Mouse (Mus musculus) hindbrain, embryonic 16.5 days (tissue): ENCODE results near the gene Fam205a1. TPM values are rescaled to one million over a fixed set of nuclear protein-coding genes. Genes with fewer than 3 reads are reported as not detected.
"Not testable (repeated sequence)": the region's sequence is repeated elsewhere in the genome, so short reads cannot be mapped to it uniquely, and the experiment has no call there.

Experiments
- ATAC-seq: fragments of 200-750 bp; cut with Nextera tagmentation; 2 replicates; pipeline ENCODE4 v1.8.0; 2017; ENCODE audit warnings: moderate TSS enrichment, moderate library complexity
- H3K27ac ChIP-seq: fragments of 300-500 bp; sonication (generic); 2 replicates; pipeline ENCODE4 v1.5.1; 2014; ENCODE audit warnings: low read depth, mild to moderate bottlenecking, control low read depth, low read length, moderate library complexity
- H3K27me3 ChIP-seq: fragments of 300-500 bp; sonication (generic); replicated peaks from 2 replicates; pipeline ENCODE4 v1.6.1; 2014; ENCODE audit warnings: low read length; ENCODE audit not compliant: control insufficient read depth, insufficient read depth
- H3K36me3 ChIP-seq: fragments of 300-500 bp; sonication (generic); 2 replicates; pipeline ENCODE4 v1.6.1; 2014; ENCODE audit warnings: mild to moderate bottlenecking, low read length, moderate library complexity, mixed read lengths; ENCODE audit not compliant: control insufficient read depth, insufficient read depth
- H3K4me1 ChIP-seq: fragments of 300-500 bp; sonication (generic); 2 replicates; pipeline ENCODE4 v1.6.1; 2014; ENCODE audit warnings: low read depth, low read length; ENCODE audit not compliant: control insufficient read depth, insufficient read depth
- H3K4me2 ChIP-seq: fragments of 300-500 bp; sonication (generic); 2 replicates; pipeline ENCODE4 v1.6.1; 2014; ENCODE audit warnings: mild to moderate bottlenecking, low read length, control low read depth, moderate library complexity
- H3K4me3 ChIP-seq: fragments of 300-500 bp; sonication (generic); 2 replicates; pipeline ENCODE4 v1.5.1; 2014; ENCODE audit warnings: mild to moderate bottlenecking, low read length, control low read depth, moderate library complexity
- H3K9ac ChIP-seq: fragments of 300-500 bp; sonication (generic); 2 replicates; pipeline ENCODE4 v1.6.1; 2014; ENCODE audit warnings: low read depth, mild to moderate bottlenecking, control low read depth, low read length, moderate library complexity
- H3K9me3 ChIP-seq: fragments of 300-500 bp; sonication (generic); 2 replicates; pipeline ENCODE4 v1.6.1; 2014; ENCODE audit warnings: mild to moderate bottlenecking, low read length, moderate library complexity; ENCODE audit not compliant: control insufficient read depth
- WGBS: fragments of 180-500 bp; shearing (Covaris S2); extraction: QIAGEN DNeasy Blood & Tissue Kit; methylation state at CpG from one replicate; pipeline ENCODE4 v1.1.7; 2014; 5-methylcytosine and 5-hydroxymethylcytosine counted together
- polyA plus RNA-seq: library from polyadenylated mRNA; unstranded; fragments of >200 nt; fragmentation: Nextera tagmentation; extraction: Ambion mirVana; gene quantifications from 2 replicates; pipeline ENCODE4 v1.2.1, GENCODE M21; 2015

Fam205a1 gene
- polyA plus RNA-seq = 0.07 and 0.10 TPM in 2 replicates

DNA sequence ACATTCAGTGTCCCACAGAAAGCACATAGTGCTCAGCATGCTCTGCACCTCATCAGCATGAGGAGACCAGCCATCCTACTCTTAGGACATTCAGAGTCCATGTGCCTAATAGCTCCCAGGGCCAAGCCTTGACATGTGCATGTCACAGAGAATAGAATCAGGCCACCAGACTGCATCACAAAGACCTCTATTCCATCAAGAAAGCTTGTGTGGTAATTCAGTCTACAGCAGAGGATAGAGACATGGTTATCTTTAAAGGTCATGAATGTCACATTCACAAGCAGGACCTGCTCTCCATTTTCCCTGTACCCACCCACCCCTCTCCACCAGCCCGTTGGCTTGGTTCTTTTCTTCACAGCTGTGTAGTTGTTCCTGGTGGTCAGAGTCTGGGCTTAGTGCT, at the start of gene Fam205a1:
Gene Fam205a1, minus strand, starts transcription at position 101 of the 400 bp plus-strand sequence.
- not testable (repeated sequence) for H3K27ac ChIP-seq, H3K4me3 ChIP-seq, H3K27me3 ChIP-seq, ATAC-seq, H3K9ac ChIP-seq, H3K4me1 ChIP-seq, H3K4me2 ChIP-seq, H3K36me3 ChIP-seq, H3K9me3 ChIP-seq
- WGBS = 100% methylated on average over 1 of the region's 1 CpGs

DNA sequence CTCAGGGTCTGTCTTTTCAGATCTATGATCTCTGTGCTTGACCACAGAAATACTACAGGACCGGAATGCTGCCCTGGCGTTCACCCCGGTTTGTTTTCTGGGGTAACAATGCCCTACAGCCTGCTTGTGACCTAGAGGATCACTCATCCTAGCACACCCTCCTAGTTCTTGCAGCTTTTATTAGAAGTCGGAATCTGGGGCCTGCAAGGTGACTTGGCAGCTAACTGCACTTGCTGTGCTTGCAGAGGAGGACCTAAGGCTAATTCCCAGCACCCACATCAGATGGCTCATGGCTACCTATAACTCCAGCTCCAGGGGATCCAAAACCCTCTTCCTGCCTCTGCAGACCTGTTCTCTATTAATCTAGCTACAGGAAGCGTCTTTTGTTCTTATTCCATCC, 49.0 kb upstream of the Fam205a1 start:
- H3K4me2 ChIP-seq = no peak overlapping the region
- H3K4me3 ChIP-seq = no peak overlapping the region
- no peaks in the 10 kb centered on the region for H3K36me3 ChIP-seq
- H3K9ac ChIP-seq = no peak overlapping the region
- WGBS = 90% methylated on average over 5 of the region's 5 CpGs
- no peak overlapping the region for H3K27ac ChIP-seq
- no peaks in the 10 kb centered on the region for H3K9me3 ChIP-seq
- H3K27me3 ChIP-seq = no peaks in the 10 kb centered on the region
- ATAC-seq = no peak
- no peaks in the 10 kb centered on the region for H3K4me1 ChIP-seq

- H3K27ac ChIP-seq = no peak overlapping the region
- no peaks in the 10 kb centered on the region for H3K27me3 ChIP-seq
- H3K4me1 ChIP-seq = no peaks in the 10 kb centered on the region
- no peak for ATAC-seq
- no peak overlapping the region for H3K9ac ChIP-seq
- no peak overlapping the region for H3K4me2 ChIP-seq
- H3K4me3 ChIP-seq = no peak overlapping the region
- no peaks in the 10 kb centered on the region for H3K9me3 ChIP-seq
- 64% methylated on average over 9 of the region's 9 CpGs for WGBS
- no peaks in the 10 kb centered on the region for H3K36me3 ChIP-seq
Observed at GRCm38 (mm10) chr4:42902174-42902573, 48.5 kb upstream of the Fam205a1 start.

DNA sequence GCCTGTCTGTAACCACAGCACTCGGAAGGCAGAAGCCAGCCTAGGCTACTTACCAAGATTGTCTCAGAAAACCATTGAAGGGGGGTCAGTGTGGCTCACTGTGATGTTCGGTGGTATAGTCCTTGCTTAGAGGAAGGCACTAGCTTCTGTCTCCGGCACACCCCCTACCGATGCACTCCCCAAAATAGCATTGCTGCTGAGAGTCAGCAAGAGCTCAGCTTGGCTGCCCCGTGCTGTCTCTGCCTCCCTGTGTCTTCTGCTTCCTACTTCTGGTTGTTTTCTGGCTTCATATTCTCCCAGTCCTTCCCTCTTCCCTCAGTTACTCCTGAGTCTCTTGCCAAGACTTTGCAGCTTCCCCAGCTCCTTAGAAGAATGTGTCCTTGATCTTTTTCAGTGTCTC, 47.2 kb upstream of the Fam205a1 start:
- WGBS = 62% methylated on average over 5 of the region's 5 CpGs
- Histone ChIP-seq H3K27ac (no peak overlapping the region), H3K4me1 (no peaks in the 10 kb centered on the region), H3K9ac (no peak overlapping the region), H3K4me3 (no peak overlapping the region), H3K27me3 (no peaks in the 10 kb centered on the region), H3K9me3 (no peaks in the 10 kb centered on the region), H3K4me2 (no peak overlapping the region), H3K36me3 (no peaks in the 10 kb centered on the region)
- ATAC-seq = no peak

DNA sequence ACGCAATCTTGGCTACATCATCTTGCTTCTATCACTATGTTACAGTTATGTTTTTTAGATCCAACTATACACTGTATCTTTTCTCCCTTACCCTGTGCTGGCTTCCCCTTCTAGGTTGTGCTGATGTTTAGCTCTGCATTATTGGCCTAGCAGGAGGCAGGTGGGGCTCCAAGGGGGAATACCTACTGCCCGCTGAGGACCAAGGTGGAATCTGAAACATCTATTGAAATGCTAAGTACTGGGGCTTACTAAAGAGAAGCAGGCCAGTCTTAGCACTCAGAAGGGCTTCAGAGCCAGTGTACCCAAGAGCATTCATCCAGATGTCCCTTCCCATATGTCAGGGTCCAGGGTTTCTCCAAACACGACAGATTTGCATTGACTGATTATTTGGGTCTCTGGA, 45.2 kb upstream of the Fam205a1 start:
- Histone ChIP-seq H3K27ac (no peak overlapping the region), H3K36me3 (no peaks in the 10 kb centered on the region)
- 28% methylated on average over 3 of the region's 3 CpGs for WGBS

GRCm38 (mm10) chr4:42895118-42895517, 41.4 kb upstream of the Fam205a1 start:
- Histone ChIP-seq H3K36me3 (no peaks in the 10 kb centered on the region), H3K4me2 (no peak overlapping the region), H3K9ac (no peak overlapping the region), H3K9me3 (no peaks in the 10 kb centered on the region), H3K4me1 (no peaks in the 10 kb centered on the region), H3K27ac (no peak overlapping the region), H3K27me3 (no peaks in the 10 kb centered on the region), H3K4me3 (no peak overlapping the region)
- ATAC-seq = no peak
- WGBS = 35% methylated on average over 7 of the region's 7 CpGs

More for the DNA sequence above, 45.2 kb upstream of the Fam205a1 start:
- no peaks in the 10 kb centered on the region for H3K27me3 ChIP-seq
- no peak overlapping the region for H3K9ac ChIP-seq
- no peaks in the 10 kb centered on the region for H3K4me1 ChIP-seq
- H3K4me3 ChIP-seq = no peak overlapping the region
- H3K4me2 ChIP-seq = no peak overlapping the region
- no peak for ATAC-seq
- no peaks in the 10 kb centered on the region for H3K9me3 ChIP-seq

DNA sequence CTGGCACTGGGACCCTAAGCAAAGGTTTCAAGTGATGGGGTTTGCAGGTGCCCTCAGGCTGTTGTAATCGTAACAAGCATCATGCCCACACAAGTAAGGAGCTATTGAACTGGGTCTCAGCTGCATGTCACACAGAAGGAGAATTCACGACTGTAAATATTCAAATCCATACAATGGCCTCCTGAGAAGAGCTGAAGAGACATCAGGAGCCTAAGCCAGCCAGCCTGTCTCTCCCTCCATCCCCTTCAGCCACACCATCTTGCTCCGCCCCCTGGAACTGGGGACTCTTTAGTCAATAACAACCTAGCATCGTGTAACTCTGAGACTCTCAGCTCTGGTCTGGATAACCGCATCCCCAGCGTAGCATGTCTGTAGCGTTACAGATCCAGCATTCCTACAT, 37.5 kb upstream of the Fam205a1 start:
- Histone ChIP-seq H3K9ac (no peak overlapping the region), H3K4me3 (no peak overlapping the region), H3K4me1 (no peaks in the 10 kb centered on the region), H3K36me3 (no peaks in the 10 kb centered on the region), H3K27me3 (no peaks in the 10 kb centered on the region), H3K4me2 (no peak overlapping the region), H3K9me3 (no peaks in the 10 kb centered on the region), H3K27ac (no peak overlapping the region)
- WGBS = 66% methylated on average over 7 of the region's 7 CpGs
- no peak for ATAC-seq

DNA sequence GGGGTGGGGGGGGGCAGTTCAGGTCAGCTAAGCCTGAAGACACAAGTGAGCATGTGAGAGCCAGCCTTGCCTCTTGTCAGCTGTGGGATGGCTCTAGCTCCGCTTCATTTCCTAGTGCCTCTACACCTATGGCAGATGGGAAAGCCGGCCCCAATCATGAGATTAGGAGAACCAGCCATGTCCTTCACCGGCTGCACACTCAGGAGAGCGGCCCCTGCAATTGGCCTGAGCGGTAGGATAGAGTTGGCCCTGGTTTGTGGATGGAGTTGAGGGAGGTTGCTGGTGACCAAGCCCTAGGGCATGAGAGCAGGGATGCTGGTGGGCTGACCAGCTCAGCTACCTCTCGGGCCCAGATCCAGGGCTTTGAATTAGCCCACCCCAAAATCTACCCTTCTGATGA, 35.1 kb upstream of the Fam205a1 start:
- ATAC-seq = no peak
- Histone ChIP-seq H3K4me1 (no peaks in the 10 kb centered on the region), H3K4me3 (no peak overlapping the region), H3K4me2 (no peak overlapping the region), H3K36me3 (no peaks in the 10 kb centered on the region), H3K9ac (no peak overlapping the region), H3K9me3 (no peaks in the 10 kb centered on the region), H3K27ac (no peak overlapping the region), H3K27me3 (no peaks in the 10 kb centered on the region)
- WGBS = 91% methylated on average over 6 of the region's 6 CpGs

DNA sequence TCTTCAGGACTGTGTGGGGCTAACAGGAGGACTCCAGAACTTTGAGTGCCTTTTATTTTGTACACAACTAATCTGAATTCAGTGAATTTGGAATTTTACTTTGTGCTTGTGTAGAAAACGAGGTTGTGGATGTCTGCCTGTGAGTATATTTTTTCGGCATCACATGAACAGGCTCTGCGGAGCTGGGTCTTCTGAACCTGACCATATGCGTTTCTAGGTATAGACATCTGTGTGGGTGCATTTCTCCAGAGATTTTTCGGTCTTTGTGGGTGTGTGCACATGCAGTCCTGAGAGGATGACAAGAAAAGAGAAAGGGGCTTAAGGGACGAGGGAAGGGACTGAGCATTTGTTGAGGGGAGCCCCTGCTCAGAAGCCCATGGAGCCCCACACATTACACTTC, 33.2 kb upstream of the Fam205a1 start:
- no peaks in the 10 kb centered on the region for H3K4me1 ChIP-seq
- H3K9ac ChIP-seq = no peak overlapping the region
- H3K4me3 ChIP-seq = no peak overlapping the region
- no peak overlapping the region for H3K4me2 ChIP-seq
- H3K27ac ChIP-seq = no peak overlapping the region
- H3K27me3 ChIP-seq = no peaks in the 10 kb centered on the region
- WGBS = 95% methylated on average over 6 of the region's 6 CpGs
- ATAC-seq = no peak
- H3K36me3 ChIP-seq = no peaks in the 10 kb centered on the region
- H3K9me3 ChIP-seq = no peaks in the 10 kb centered on the region

- Histone ChIP-seq H3K9ac (no peak overlapping the region), H3K4me2 (no peak overlapping the region), H3K27me3 (no peaks in the 10 kb centered on the region), H3K36me3 (no peaks in the 10 kb centered on the region), H3K4me3 (no peak overlapping the region), H3K27ac (no peak overlapping the region), H3K9me3 (no peaks in the 10 kb centered on the region), H3K4me1 (no peaks in the 10 kb centered on the region)
- WGBS = 54% methylated on average over 1 of the region's 1 CpGs
- no peak for ATAC-seq
Observed at GRCm38 (mm10) chr4:42880677-42880948, 26.9 kb upstream of the Fam205a1 start.
